Mouse (Mus musculus): ENCODE measurements around the gene Map1s. TPM values are rescaled to one million over a fixed set of nuclear protein-coding genes. Genes with fewer than 3 reads are reported as not detected.
A peak's percentile ranks its signal among the peaks of the same experiment; 100 is the strongest.

Gene Map1s
- polyA plus RNA-seq, 1 experiment from 2014 or later, result 57.8 TPM

GRCm38 (mm10) chr8:70903582-70903981 is 2.1 kb upstream of the Map1s start:
- no peaks in the 10 kb centered on the region for H3K36me3 ChIP-seq
- no peaks in the 10 kb centered on the region for H3K9me3 ChIP-seq
- no peak overlapping the region for H3K27ac ChIP-seq
- H3K9ac ChIP-seq, result 0 out of 2 replicates have a peak overlapping the region, but pooled peaks have one; percentile 2
- no peak for ATAC-seq (ENCODE audit: low FRiP score, low read depth)
- H3K27me3 ChIP-seq, result 0 out of 2 replicates have a peak, but pooled peaks cover 6% of the 10 kb centered on the region
- no peak overlapping the region for H3K4me3 ChIP-seq
- H3K4me1 ChIP-seq, result peaks cover 24% of the 10 kb centered on the region
- H3K4me2 ChIP-seq (replicated peaks), result no peak overlapping the region

GRCm38 (mm10) chr8:70904532-70904931 is 1.2 kb upstream of the Map1s start:
- Histone ChIP-seq H3K4me3 (no peak overlapping the region), H3K27me3 (0 out of 2 replicates have a peak, but pooled peaks cover 6% of the 10 kb centered on the region), H3K27ac (no peak overlapping the region), H3K4me2 (replicated peaks) (no peak overlapping the region), H3K9ac (no peak overlapping the region), H3K9me3 (no peaks in the 10 kb centered on the region), H3K4me1 (peaks cover 20% of the 10 kb centered on the region), H3K36me3 (0 out of 2 replicates have a peak, but pooled peaks cover 4% of the 10 kb centered on the region)
- no peak for ATAC-seq (ENCODE audit: low FRiP score, low read depth)
- WGBS, result 65% methylated on average over 4 of the region's 4 CpGs

GRCm38 (mm10) chr8:70905463-70905830 is 285 bp upstream of the Map1s start:
- 14% methylated on average over 8 of the region's 8 CpGs for WGBS
- peak overlapping the region; percentile 93; the same call in 1 of the 2 replicates for H3K27ac ChIP-seq
- peak; percentile 41 for ATAC-seq (ENCODE audit: low FRiP score, low read depth)
- 0 out of 2 replicates have a peak, but pooled peaks cover 6% of the 10 kb centered on the region for H3K36me3 ChIP-seq
- H3K9me3 ChIP-seq, result no peaks in the 10 kb centered on the region
- peak overlapping the region; percentile 92 for H3K9ac ChIP-seq
- H3K4me2 ChIP-seq (replicated peaks), result peak overlapping the region; percentile 93
- peak overlapping the region; percentile 90 for H3K4me3 ChIP-seq
- peaks cover 20% of the 10 kb centered on the region for H3K4me1 ChIP-seq
- H3K27me3 ChIP-seq, result 0 out of 2 replicates have a peak, but pooled peaks cover 6% of the 10 kb centered on the region

- Histone ChIP-seq H3K27me3 (0 out of 2 replicates have a peak, but pooled peaks cover 6% of the 10 kb centered on the region), H3K36me3 (peaks cover 26% of the 10 kb centered on the region), H3K4me2 (replicated peaks) (no peak overlapping the region), H3K9me3 (no peaks in the 10 kb centered on the region), H3K9ac (no peak overlapping the region), H3K4me1 (peaks cover 20% of the 10 kb centered on the region), H3K27ac (no peak overlapping the region), H3K4me3 (no peak overlapping the region)
- ATAC-seq (ENCODE audit: low FRiP score, low read depth), result no peak
- 89% methylated on average over 2 of the region's 2 CpGs for WGBS
Observed at GRCm38 (mm10) chr8:70907518-70907917, 1.8 kb downstream of the Map1s start.

GRCm38 (mm10) chr8:70911596-70911995 is 5.9 kb downstream of the Map1s start:
- Histone ChIP-seq H3K36me3 (peaks cover 67% of the 10 kb centered on the region), H3K9me3 (no peaks in the 10 kb centered on the region), H3K27ac (no peak overlapping the region), H3K4me3 (no peak overlapping the region), H3K9ac (no peak overlapping the region), H3K27me3 (no peaks in the 10 kb centered on the region), H3K4me2 (replicated peaks) (no peak overlapping the region), H3K4me1 (peaks cover 12% of the 10 kb centered on the region)
- ATAC-seq (ENCODE audit: low FRiP score, low read depth), result no peak
- 79% methylated on average over 5 of the region's 5 CpGs for WGBS

- no peaks in the 10 kb centered on the region for H3K27me3 ChIP-seq
- H3K4me1 ChIP-seq, result no peaks in the 10 kb centered on the region
- H3K9ac ChIP-seq, result no peak overlapping the region
- no peak overlapping the region for H3K4me2 ChIP-seq (replicated peaks)
- H3K27ac ChIP-seq, result no peak overlapping the region
- no peak for ATAC-seq (ENCODE audit: low FRiP score, low read depth)
- H3K36me3 ChIP-seq, result peaks cover 80% of the 10 kb centered on the region
- H3K9me3 ChIP-seq, result no peaks in the 10 kb centered on the region
- no peak overlapping the region for H3K4me3 ChIP-seq
- 91% methylated on average over 30 of the region's 30 CpGs for WGBS
Observed at GRCm38 (mm10) chr8:70912955-70913354, 7.2 kb downstream of the Map1s start.

GRCm38 (mm10) chr8:70913523-70913922 is 7.8 kb downstream of the Map1s start:
- H3K27ac ChIP-seq, result no peak overlapping the region
- H3K4me3 ChIP-seq, result no peak overlapping the region
- no peaks in the 10 kb centered on the region for H3K27me3 ChIP-seq
- ATAC-seq (ENCODE audit: low FRiP score, low read depth), result no peak
- H3K4me1 ChIP-seq, result no peaks in the 10 kb centered on the region
- 92% methylated on average over 26 of the region's 26 CpGs for WGBS
- no peaks in the 10 kb centered on the region for H3K9me3 ChIP-seq
- no peak overlapping the region for H3K4me2 ChIP-seq (replicated peaks)
- H3K9ac ChIP-seq, result no peak overlapping the region
- peaks cover 86% of the 10 kb centered on the region for H3K36me3 ChIP-seq

- no peaks in the 10 kb centered on the region for H3K4me1 ChIP-seq
- no peak overlapping the region for H3K27ac ChIP-seq
- H3K27me3 ChIP-seq, result no peaks in the 10 kb centered on the region
- no peak overlapping the region for H3K4me3 ChIP-seq
- peaks cover 92% of the 10 kb centered on the region for H3K36me3 ChIP-seq
- H3K9ac ChIP-seq, result no peak overlapping the region
- H3K9me3 ChIP-seq, result no peaks in the 10 kb centered on the region
- ATAC-seq (ENCODE audit: low FRiP score, low read depth), result no peak
- WGBS, result 96% methylated on average over 17 of the region's 17 CpGs
- no peak overlapping the region for H3K4me2 ChIP-seq (replicated peaks)
Observed at GRCm38 (mm10) chr8:70914704-70915103, 9.0 kb downstream of the Map1s start.

- Histone ChIP-seq H3K4me3 (no peak overlapping the region), H3K27me3 (no peaks in the 10 kb centered on the region), H3K27ac (no peak overlapping the region), H3K9me3 (no peaks in the 10 kb centered on the region), H3K9ac (no peak overlapping the region), H3K36me3 (peaks cover 70% of the 10 kb centered on the region), H3K4me2 (replicated peaks) (no peak overlapping the region), H3K4me1 (no peaks in the 10 kb centered on the region)
- no peak for ATAC-seq (ENCODE audit: low FRiP score, low read depth)
- 93% methylated on average over 9 of the region's 9 CpGs for WGBS
Observed at GRCm38 (mm10) chr8:70920049-70920922, 14.6 kb downstream of the Map1s start.

- Histone ChIP-seq H3K9ac (no peak overlapping the region), H3K27me3 (no peaks in the 10 kb centered on the region), H3K9me3 (no peaks in the 10 kb centered on the region), H3K27ac (no peak overlapping the region), H3K4me3 (no peak overlapping the region), H3K4me1 (no peaks in the 10 kb centered on the region), H3K4me2 (replicated peaks) (no peak overlapping the region), H3K36me3 (peaks cover 31% of the 10 kb centered on the region)
- no peak for ATAC-seq (ENCODE audit: low FRiP score, low read depth)
- WGBS, result 81% methylated on average over 4 of the region's 4 CpGs
Observed at GRCm38 (mm10) chr8:70924151-70924550, 18.4 kb downstream of the Map1s start.

GRCm38 (mm10) chr8:70925754-70926153 is 20.0 kb downstream of the Map1s start:
- Histone ChIP-seq H3K4me3 (no peak overlapping the region), H3K9ac (no peak overlapping the region), H3K9me3 (no peaks in the 10 kb centered on the region), H3K36me3 (peaks cover 24% of the 10 kb centered on the region), H3K27ac (no peak overlapping the region), H3K4me2 (replicated peaks) (no peak overlapping the region), H3K27me3 (no peaks in the 10 kb centered on the region), H3K4me1 (no peaks in the 10 kb centered on the region)
- 90% methylated on average over 4 of the region's 4 CpGs for WGBS
- no peak for ATAC-seq (ENCODE audit: low FRiP score, low read depth)

- Histone ChIP-seq H3K27ac (no peak overlapping the region), H3K9me3 (no peaks in the 10 kb centered on the region), H3K36me3 (peaks cover 19% of the 10 kb centered on the region; the same call in 1 of the 2 replicates), H3K4me3 (no peak overlapping the region), H3K27me3 (no peaks in the 10 kb centered on the region), H3K9ac (no peak overlapping the region), H3K4me1 (no peaks in the 10 kb centered on the region), H3K4me2 (replicated peaks) (no peak overlapping the region)
- no peak for ATAC-seq (ENCODE audit: low FRiP score, low read depth)
- 89% methylated on average over 5 of the region's 5 CpGs for WGBS
Observed at GRCm38 (mm10) chr8:70926396-70926795, 20.7 kb downstream of the Map1s start.
